10 mouse cellular contexts compared by ENCODE assay signal in the genomic region with DNA sequence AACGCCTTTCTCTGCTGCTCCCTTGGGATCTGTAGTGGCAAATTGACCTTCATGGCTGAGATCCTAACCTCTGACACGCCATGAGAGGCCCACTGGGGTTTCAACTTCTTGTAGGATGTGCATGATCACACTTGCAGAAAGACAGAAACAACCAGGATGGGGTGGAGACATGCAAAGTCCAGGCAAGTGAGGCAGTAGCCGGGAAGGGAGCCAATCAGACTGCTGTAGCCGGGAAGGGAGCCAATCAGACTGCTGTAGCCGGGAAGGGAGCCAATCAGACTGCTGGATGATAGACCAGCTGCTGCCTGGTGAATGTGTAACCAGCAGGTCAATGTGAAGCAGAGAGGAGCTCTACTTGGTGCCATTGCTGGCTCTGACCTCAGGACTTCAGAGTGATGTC. TPM values are rescaled to one million over a fixed set of nuclear protein-coding genes. Genes with fewer than 3 reads are reported as not detected.
A peak's percentile ranks its signal among the peaks of the same experiment; 100 is the strongest.
DNase-seq lines count a peak whose midpoint lies in the region; ATAC-seq and TF ChIP-seq lines count a peak whose summit lies in the region.
"Had no signal": no experiment of that assay in that cellular context is flagged by ENCODE, and none has a peak within 500 bp of the region (broad histone marks: within the 10 kb centered on the region; RNA-seq: fewer than 3 reads in every experiment).

No protein-coding gene starts in this region.

- H3K4me3 ChIP-seq in heart, postnatal 0 days (ENCODE audit: low read depth, low read length): no peak overlapping the region
- no peak overlapping the region for H3K4me3 ChIP-seq in kidney, embryonic 15.5 days (replicated peaks)

- 67% methylated on average over 5 of the region's 5 CpGs for WGBS in heart, postnatal 0 days
- WGBS in kidney, embryonic 15.5 days: 63% methylated on average over 5 of the region's 5 CpGs

- H3K9ac ChIP-seq in heart, postnatal 0 days (replicated peaks; ENCODE audit: low read depth, low read length): no peak overlapping the region
- H3K9ac ChIP-seq in kidney, embryonic 15.5 days: no peak overlapping the region
- H3K9ac ChIP-seq: liver, embryonic 14.5 days had no signal

- DNase-seq in heart, postnatal 0 days (ENCODE audit: low spot score): no peak
- DNase-seq in heart, adult 8-10 months (ENCODE audit: low spot score): no peak
- DNase-seq in ES-CJ7 (ENCODE audit: low read depth, low spot score): peak; percentile 21
- DNase-seq in fibroblast of lung, adult 2 months (ENCODE audit: low read depth): peak; percentile 54
- no peak for DNase-seq in embryo, embryonic 10 days (ENCODE audit: low spot score)
- no peak for DNase-seq in frontal cortex, postnatal 10 days (ENCODE audit: low spot score in 2 of 2)
- DNase-seq: embryo, embryonic 11 days had no signal

- TF ChIP-seq EP300 in heart, postnatal 0 days (IDR thresholded peaks at IDR 0.05; ENCODE audit: low read depth): no peak

- no peak overlapping the region for H3K4me2 ChIP-seq in heart, postnatal 0 days (ENCODE audit: low read depth, low read length)
- no peak overlapping the region for H3K4me2 ChIP-seq in kidney, embryonic 15.5 days

- H3K36me3 ChIP-seq in heart, postnatal 0 days (replicated peaks; ENCODE audit: control insufficient read depth, insufficient read depth, low read length): peaks cover 9% of the 10 kb centered on the region
- peaks cover 2% of the 10 kb centered on the region; the same call in 1 of the 2 replicates for H3K36me3 ChIP-seq in kidney, embryonic 15.5 days

- no peak for TF ChIP-seq CTCF in heart, postnatal 0 days (IDR thresholded peaks at IDR 0.05; ENCODE audit: low read depth)

- no peaks in the 10 kb centered on the region for H3K9me3 ChIP-seq in heart, postnatal 0 days (replicated peaks; ENCODE audit: control insufficient read depth, low read length)
- no peaks in the 10 kb centered on the region for H3K9me3 ChIP-seq in kidney, embryonic 15.5 days (replicated peaks)

- no peaks in the 10 kb centered on the region for H3K4me1 ChIP-seq in heart, postnatal 0 days (ENCODE audit: control insufficient read depth, insufficient read depth)
- H3K4me1 ChIP-seq in kidney, embryonic 15.5 days: peaks cover 5% of the 10 kb centered on the region; the same call in 1 of the 2 replicates

- H3K27ac ChIP-seq in heart, postnatal 0 days (ENCODE audit: low read depth): no peak overlapping the region
- H3K27ac ChIP-seq in kidney, embryonic 15.5 days: no peak overlapping the region
- H3K27ac ChIP-seq: liver, embryonic 14.5 days had no signal

- H3K27me3 ChIP-seq in heart, postnatal 0 days (ENCODE audit: control insufficient read depth, insufficient read depth, low read length): no peaks in the 10 kb centered on the region
- no peaks in the 10 kb centered on the region for H3K27me3 ChIP-seq in kidney, embryonic 15.5 days

- ATAC-seq in heart, postnatal 0 days (ENCODE audit: insufficient read depth, low read depth): peak; percentile 49; the same call in 1 of the 2 replicates
- peak; percentile 98 for ATAC-seq in kidney, embryonic 15.5 days (replicated peaks; ENCODE audit: low FRiP score)
- no peak for ATAC-seq in erythroblast, adult 5-6 weeks (replicated peaks; ENCODE audit: low FRiP score, poor library complexity, severe bottlenecking)

RNA-seq across cellular contexts. Expression of a gene that starts 11.3 kb away (rescaled TPM):
- 85.4 and 99.3 TPM in 2 replicates for total RNA-seq in heart, postnatal 0 days (2014; rRNA removed; ENCODE audit: low replicate concordance)
- polyA plus RNA-seq in heart, postnatal 0 days (2015; fragmentation: Nextera tagmentation; extraction: Ambion mirVana): 54.9 and 58.6 TPM in 2 replicates
- 10 to 100 TPM; 19.7 to 26.0 (median 23.0) TPM for total RNA-seq in heart, adult 8-10 months (2022)
- 83.9 and 89.1 TPM in 2 replicates for polyA plus RNA-seq in kidney, embryonic 15.5 days (2015; fragmentation: Nextera tagmentation; extraction: Ambion mirVana)
- 0.38 TPM in 1 of 2 replicates, not detected in the other for total RNA-seq in erythroblast, adult 5-6 weeks (2015; ENCODE audit: low replicate concordance)
- 0.17 and 2.9 TPM in 2 replicates for total RNA-seq in erythroblast, adult 5-6 weeks (2017; ENCODE audit: low replicate concordance)

RNA-seq across cellular contexts. Expression of a gene that starts 49.2 kb away (rescaled TPM):
- total RNA-seq in heart, postnatal 0 days (2014; rRNA removed; ENCODE audit: low replicate concordance): not detected in 2 replicates
- 0.10 TPM in 1 of 2 replicates, not detected in the other for polyA plus RNA-seq in heart, postnatal 0 days (2015; fragmentation: Nextera tagmentation; extraction: Ambion mirVana)
- total RNA-seq in heart, adult 8-10 months (2022): under 1 TPM; 0.16 to 0.19 (median 0.17) TPM
- 0.21 and 0.38 TPM in 2 replicates for polyA plus RNA-seq in kidney, embryonic 15.5 days (2015; fragmentation: Nextera tagmentation; extraction: Ambion mirVana)
- 38.7 and 44.4 TPM in 2 replicates for total RNA-seq in erythroblast, adult 5-6 weeks (2015; ENCODE audit: low replicate concordance)
- 4.0 and 7.3 TPM in 2 replicates for total RNA-seq in erythroblast, adult 5-6 weeks (2017; ENCODE audit: low replicate concordance)

Comparison
In these comparisons a context has a peak if more than half of its experiments do, and no peak if none do; other contexts are left out.
1. DNase-seq: peak in ES-CJ7 (single experiment) and fibroblast of lung, adult 2 months (single experiment); none in heart, postnatal 0 days (single experiment), heart, adult 8-10 months (single experiment), embryo, embryonic 10 days (single experiment) and frontal cortex, postnatal 10 days (0 of 2).
2. RNA of a gene that starts 11.3 kb away (total RNA-seq): 85.4 to 99.3 TPM in heart, postnatal 0 days and 19.7 to 26.0 TPM in heart, adult 8-10 months; 0.17 to 2.9 TPM in erythroblast, adult 5-6 weeks; every median in the first group is over 4 times any median in the second.